Mouse (Mus musculus): ENCODE results near the gene 1700019N19Rik. TPM values are rescaled to one million over a fixed set of nuclear protein-coding genes. Genes with fewer than 3 reads are reported as not detected.

Gene 1700019N19Rik
- total and polyA plus RNA-seq, 2 experiments from 2014 or later: not detected

DNA sequence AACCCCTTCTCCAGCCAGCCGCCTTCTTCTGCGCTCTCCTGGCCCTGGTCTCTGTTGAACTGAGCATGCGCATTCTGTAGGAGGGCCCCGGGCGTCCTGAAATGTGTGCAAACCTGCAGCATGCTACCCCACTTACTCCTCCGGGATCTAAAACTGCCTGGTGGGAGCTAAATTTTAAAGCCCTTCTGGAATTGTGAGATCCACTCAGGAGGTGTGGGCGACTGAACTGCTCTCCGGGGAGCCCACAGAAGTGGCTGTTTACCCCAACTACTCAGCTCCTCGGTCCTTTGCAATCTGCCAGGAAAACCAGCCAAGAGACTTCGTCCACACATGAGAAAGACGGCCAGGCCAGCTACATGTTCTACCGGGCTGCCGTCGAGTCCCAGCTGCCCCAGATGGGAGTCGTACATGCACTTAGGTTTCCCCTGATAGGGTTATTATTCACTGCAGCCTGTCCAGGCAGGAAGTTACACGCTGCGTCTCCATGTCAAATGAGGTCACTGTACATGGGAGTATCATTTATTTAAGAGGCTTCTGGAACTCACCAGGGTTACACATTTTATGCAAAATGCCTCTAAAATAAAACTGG, 22.3 kb upstream of the 1700019N19Rik start:
- H3K9me3 ChIP-seq (ENCODE audit: low read length): no peaks in the 10 kb centered on the region
- no peak for TF ChIP-seq CTCF (IDR thresholded peaks at IDR 0.05)
- H3K36me3 ChIP-seq (ENCODE audit: insufficient read depth, low read length): peaks cover 15% of the 10 kb centered on the region
- no peaks in the 10 kb centered on the region for H3K27me3 ChIP-seq (ENCODE audit: insufficient read depth, low read length)
- H3K27ac ChIP-seq (ENCODE audit: low read depth, low read length): no peak overlapping the region
- H3K4me2 ChIP-seq (ENCODE audit: low read depth, low read length, poor library complexity, severe bottlenecking): no peak overlapping the region
- no peaks in the 10 kb centered on the region for H3K4me1 ChIP-seq (ENCODE audit: insufficient read depth, low read length)
- 79% methylated on average over 17 of the region's 17 CpGs for WGBS
- DNase-seq (ENCODE audit: low spot score) (no peak), ATAC-seq (ENCODE audit: low FRiP score) (no peak)
- H3K4me3 ChIP-seq (ENCODE audit: low read depth, low read length): no peak overlapping the region
- H3K9ac ChIP-seq (replicated peaks; ENCODE audit: low read length, poor library complexity, severe bottlenecking): no peak overlapping the region

DNA sequence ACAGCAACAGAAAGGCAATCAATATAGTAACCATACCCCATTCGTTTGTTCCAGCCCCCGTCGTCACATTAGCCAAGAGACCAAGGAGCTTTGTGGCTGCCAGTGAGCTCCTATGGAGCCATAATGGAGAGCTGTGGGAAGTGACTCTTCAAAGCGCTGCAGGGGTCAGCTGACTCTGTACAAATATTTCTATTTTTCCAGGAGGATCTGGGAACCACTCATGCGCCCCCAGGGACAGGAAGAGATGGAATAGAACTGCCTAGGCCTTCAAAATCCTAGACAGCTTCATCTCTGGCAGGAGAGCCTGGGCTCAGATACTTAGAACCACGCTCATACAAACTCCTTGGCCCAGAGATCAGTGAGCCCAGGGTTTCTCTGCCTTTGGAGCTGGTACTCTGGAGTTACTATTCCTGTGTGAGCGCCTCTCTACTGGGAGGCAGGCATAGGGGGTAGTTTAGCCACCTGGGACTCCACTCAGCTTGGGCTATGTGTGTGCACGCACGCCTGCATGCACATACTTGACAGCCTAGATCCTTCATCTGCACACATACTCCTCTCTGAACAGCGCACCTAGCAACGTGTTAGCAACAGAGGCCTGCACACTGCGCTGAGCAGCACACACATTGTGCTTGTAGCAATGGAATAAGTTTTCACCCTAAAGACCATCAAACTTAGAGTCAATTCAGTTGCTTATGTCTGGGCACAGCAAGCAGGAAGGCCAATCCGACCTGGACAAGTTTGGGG, 21.1 kb upstream of the 1700019N19Rik start:
- no peak overlapping the region for H3K9ac ChIP-seq (replicated peaks; ENCODE audit: low read length, poor library complexity, severe bottlenecking)
- 84% methylated on average over 13 of the region's 13 CpGs for WGBS
- no peak for TF ChIP-seq CTCF (IDR thresholded peaks at IDR 0.05)
- no peak overlapping the region for H3K4me2 ChIP-seq (ENCODE audit: low read depth, low read length, poor library complexity, severe bottlenecking)
- H3K4me1 ChIP-seq (ENCODE audit: insufficient read depth, low read length): no peaks in the 10 kb centered on the region
- peaks cover 15% of the 10 kb centered on the region for H3K36me3 ChIP-seq (ENCODE audit: insufficient read depth, low read length)
- no peak overlapping the region for H3K4me3 ChIP-seq (ENCODE audit: low read depth, low read length)
- H3K27me3 ChIP-seq (ENCODE audit: insufficient read depth, low read length): no peaks in the 10 kb centered on the region
- H3K9me3 ChIP-seq (ENCODE audit: low read length): no peaks in the 10 kb centered on the region
- ATAC-seq (ENCODE audit: low FRiP score) (no peak), DNase-seq (ENCODE audit: low spot score) (no peak)
- no peak overlapping the region for H3K27ac ChIP-seq (ENCODE audit: low read depth, low read length)

DNA sequence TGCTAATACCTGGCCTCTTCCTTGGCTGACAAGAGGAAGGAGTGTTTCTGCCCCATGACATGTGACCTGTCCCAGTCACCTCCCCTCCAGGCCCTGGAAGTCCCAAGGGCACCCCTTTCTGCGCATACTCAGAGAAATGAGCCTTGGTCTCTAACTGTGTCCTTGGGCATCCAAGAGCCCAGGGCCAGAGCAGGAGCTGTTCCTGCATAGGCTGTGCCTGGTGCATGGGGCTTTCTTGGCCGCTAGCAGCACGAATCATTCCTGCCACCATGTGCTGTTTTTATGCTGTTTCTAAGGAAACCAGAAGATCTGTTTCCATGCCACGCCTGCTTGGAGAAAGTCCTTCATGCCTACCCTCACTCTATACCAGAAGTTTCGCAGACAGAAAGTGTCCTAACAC, 16.3 kb upstream of the 1700019N19Rik start:
- Histone ChIP-seq H3K9ac (replicated peaks; ENCODE audit: low read length, poor library complexity, severe bottlenecking) (no peak overlapping the region), H3K36me3 (ENCODE audit: insufficient read depth, low read length) (no peaks in the 10 kb centered on the region; the same call in 1 of the 2 replicates), H3K4me1 (ENCODE audit: insufficient read depth, low read length) (no peaks in the 10 kb centered on the region), H3K27ac (ENCODE audit: low read depth, low read length) (no peak overlapping the region), H3K4me2 (ENCODE audit: low read depth, low read length, poor library complexity, severe bottlenecking) (no peak overlapping the region), H3K9me3 (ENCODE audit: low read length) (no peaks in the 10 kb centered on the region), H3K4me3 (ENCODE audit: low read depth, low read length) (no peak overlapping the region), H3K27me3 (ENCODE audit: insufficient read depth, low read length) (no peaks in the 10 kb centered on the region)
- no peak for DNase-seq (ENCODE audit: low spot score)
- ATAC-seq (ENCODE audit: low FRiP score): no peak
- TF ChIP-seq CTCF (IDR thresholded peaks at IDR 0.05): no peak
- WGBS: 74% methylated on average over 5 of the region's 5 CpGs

DNA sequence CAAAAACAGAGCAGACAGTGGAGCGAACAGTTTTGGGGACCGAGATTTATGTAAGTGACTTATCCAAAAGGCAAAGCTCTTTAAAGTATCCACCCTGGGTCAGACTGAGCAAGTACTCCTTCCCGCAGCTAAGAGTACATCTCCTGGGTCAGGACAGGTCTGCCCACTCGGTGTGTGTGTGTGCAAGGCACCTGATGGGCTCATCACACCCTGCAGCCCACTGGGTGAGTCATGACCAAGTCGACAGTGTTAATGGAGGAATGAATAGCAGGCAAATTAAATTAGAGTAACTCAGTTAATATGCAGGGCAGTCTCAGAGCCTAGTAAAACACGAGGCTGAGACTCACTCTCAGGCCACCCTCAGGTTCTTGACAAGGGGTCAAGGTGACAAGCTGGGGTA, 14.6 kb upstream of the 1700019N19Rik start:
- 82% methylated on average over 6 of the region's 6 CpGs for WGBS
- Histone ChIP-seq H3K9me3 (ENCODE audit: low read length) (no peaks in the 10 kb centered on the region), H3K4me3 (ENCODE audit: low read depth, low read length) (no peak overlapping the region), H3K4me1 (ENCODE audit: insufficient read depth, low read length) (no peaks in the 10 kb centered on the region), H3K27me3 (ENCODE audit: insufficient read depth, low read length) (no peaks in the 10 kb centered on the region), H3K27ac (ENCODE audit: low read depth, low read length) (no peak overlapping the region), H3K4me2 (ENCODE audit: low read depth, low read length, poor library complexity, severe bottlenecking) (no peak overlapping the region), H3K36me3 (ENCODE audit: insufficient read depth, low read length) (peaks cover 8% of the 10 kb centered on the region), H3K9ac (replicated peaks; ENCODE audit: low read length, poor library complexity, severe bottlenecking) (no peak overlapping the region)
- DNase-seq (ENCODE audit: low spot score) (no peak), ATAC-seq (ENCODE audit: low FRiP score) (no peak)
- TF ChIP-seq CTCF (IDR thresholded peaks at IDR 0.05): no peak

DNA sequence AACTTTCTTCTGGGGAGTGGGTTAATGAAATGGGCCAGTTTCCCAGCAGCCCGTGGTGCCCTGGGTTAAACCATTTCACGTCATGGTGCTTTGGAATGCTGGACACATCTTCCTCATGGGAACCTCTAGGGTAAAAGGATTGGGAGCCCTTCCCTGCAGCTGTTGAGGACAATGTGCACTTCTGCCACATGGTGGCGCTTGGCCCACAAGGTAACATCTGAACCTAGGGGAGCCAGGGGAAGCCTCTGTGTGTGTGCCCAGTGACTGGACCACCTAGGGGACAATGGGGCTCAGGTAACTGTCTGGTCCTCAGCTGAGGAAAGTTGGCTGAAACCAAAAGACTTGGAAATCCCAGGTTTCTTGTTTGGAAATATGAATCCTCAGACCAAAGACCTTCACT, 12.1 kb upstream of the 1700019N19Rik start:
- H3K9me3 ChIP-seq (ENCODE audit: low read length): no peaks in the 10 kb centered on the region
- H3K4me3 ChIP-seq (ENCODE audit: low read depth, low read length): no peak overlapping the region

DNA sequence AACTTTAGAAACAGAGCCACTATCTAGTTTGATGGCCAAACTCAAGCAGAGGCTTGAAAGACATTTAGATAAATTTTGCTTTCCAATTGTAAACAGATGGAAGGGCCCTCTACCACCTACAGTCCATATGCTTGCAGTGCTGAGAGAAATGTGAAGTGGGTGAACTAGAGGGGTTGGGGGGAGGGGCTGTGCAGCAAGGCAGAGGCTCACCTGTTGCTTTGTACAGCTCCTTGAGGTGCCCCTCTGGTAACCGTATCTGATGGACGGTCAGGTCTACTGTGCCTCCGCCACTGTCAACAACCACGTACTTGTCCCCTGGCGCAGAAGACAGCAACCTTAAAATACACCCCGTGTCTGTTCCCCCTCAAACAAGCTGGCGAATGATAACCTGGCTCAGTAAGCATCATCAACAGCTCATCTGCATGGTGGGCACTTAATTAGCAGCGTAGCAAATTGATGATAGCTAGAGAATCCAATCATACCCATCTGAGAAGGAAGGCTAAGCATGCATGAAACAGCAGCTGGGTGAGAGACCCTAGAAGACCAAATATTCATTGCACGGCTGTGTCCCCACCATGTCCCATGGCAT, 11.0 kb upstream of the 1700019N19Rik start:
- no peaks in the 10 kb centered on the region for H3K9me3 ChIP-seq (ENCODE audit: low read length)
- H3K4me3 ChIP-seq (ENCODE audit: low read depth, low read length): no peak overlapping the region
- H3K9ac ChIP-seq (replicated peaks; ENCODE audit: low read length, poor library complexity, severe bottlenecking): no peak overlapping the region
- 88% methylated on average over 9 of the region's 9 CpGs for WGBS
- H3K4me2 ChIP-seq (ENCODE audit: low read depth, low read length, poor library complexity, severe bottlenecking): no peak overlapping the region
- H3K36me3 ChIP-seq (ENCODE audit: insufficient read depth, low read length): peaks cover 31% of the 10 kb centered on the region
- no peak overlapping the region for H3K27ac ChIP-seq (ENCODE audit: low read depth, low read length)
- no peaks in the 10 kb centered on the region for H3K27me3 ChIP-seq (ENCODE audit: insufficient read depth, low read length)
- ATAC-seq (ENCODE audit: low FRiP score): no peak
- DNase-seq (ENCODE audit: low spot score): no peak
- H3K4me1 ChIP-seq (ENCODE audit: insufficient read depth, low read length): no peaks in the 10 kb centered on the region
- TF ChIP-seq CTCF (IDR thresholded peaks at IDR 0.05): no peak

More for the DNA sequence above, 12.1 kb upstream of the 1700019N19Rik start:
- Histone ChIP-seq H3K4me2 (ENCODE audit: low read depth, low read length, poor library complexity, severe bottlenecking) (no peak overlapping the region), H3K27me3 (ENCODE audit: insufficient read depth, low read length) (no peaks in the 10 kb centered on the region), H3K4me1 (ENCODE audit: insufficient read depth, low read length) (no peaks in the 10 kb centered on the region), H3K36me3 (ENCODE audit: insufficient read depth, low read length) (peaks cover 21% of the 10 kb centered on the region), H3K27ac (ENCODE audit: low read depth, low read length) (no peak overlapping the region), H3K9ac (replicated peaks; ENCODE audit: low read length, poor library complexity, severe bottlenecking) (no peak overlapping the region)
- peak; percentile 86 for TF ChIP-seq CTCF (IDR thresholded peaks at IDR 0.05)
- ATAC-seq (ENCODE audit: low FRiP score) (no peak), DNase-seq (ENCODE audit: low spot score) (peak; percentile 77)
- 4% methylated on average over 3 of the region's 3 CpGs for WGBS

Data from midbrain, postnatal 0 days (tissue).